Mouse (Mus musculus): ENCODE results near the gene Sec24b. TPM values are rescaled to one million over a fixed set of nuclear protein-coding genes. Genes with fewer than 3 reads are reported as not detected.

Gene Sec24b
- polyA plus RNA-seq (2012; rRNA removed; ENCODE audit: low replicate concordance) = 24.9 and 44.7 TPM in 2 replicates

GRCm38 (mm10) chr3:130061281-130061680 is at the start of gene Sec24b:
Gene Sec24b (minus strand): TSS chr3:130061553.

GRCm38 (mm10) chr3:129969432-129970395 is 91.6 kb downstream of the Sec24b start, which contains the start of gene Mcub:
Gene Mcub (minus strand): TSS chr3:129970206.

Other genes starting within 250 kb of the Sec24b start
- not detected in 2 replicates for gene Rrh, start 239.0 kb downstream of the Sec24b start, polyA plus RNA-seq (2012; rRNA removed; ENCODE audit: low replicate concordance)
- gene Gar1, start 230.2 kb downstream of the Sec24b start, polyA plus RNA-seq (2012; rRNA removed; ENCODE audit: low replicate concordance) = 6.9 and 12.4 TPM in 2 replicates
- 2.3 and 9.1 TPM in 2 replicates for gene Cfi, start 225.7 kb downstream of the Sec24b start, polyA plus RNA-seq (2012; rRNA removed; ENCODE audit: low replicate concordance)
- gene Pla2g12a, start 182.9 kb downstream of the Sec24b start, polyA plus RNA-seq (2012; rRNA removed; ENCODE audit: low replicate concordance) = 45.3 and 45.4 TPM in 2 replicates
- 163 and 236 TPM in 2 replicates for gene Casp6, start 160.1 kb downstream of the Sec24b start, polyA plus RNA-seq (2012; rRNA removed; ENCODE audit: low replicate concordance)
- gene Mcub, start 91.3 kb downstream of the Sec24b start, polyA plus RNA-seq (2012; rRNA removed; ENCODE audit: low replicate concordance) = 1.1 and 2.0 TPM in 2 replicates
- 0.02 TPM in 2 replicates for gene Col25a1, start 69.9 kb upstream of the Sec24b start, polyA plus RNA-seq (2012; rRNA removed; ENCODE audit: low replicate concordance)